20 mouse cellular contexts compared by ENCODE assay signal in genomic region chr1:18131691-18132090, GRCm38 (mm10). TPM values are rescaled to one million over a fixed set of nuclear protein-coding genes. Genes with fewer than 3 reads are reported as not detected.
DNase-seq lines count a peak whose midpoint lies in the region; ATAC-seq and TF ChIP-seq lines count a peak whose summit lies in the region.
"Had no signal": no experiment of that assay in that cellular context is flagged by ENCODE, and none has a peak within 500 bp of the region (broad histone marks: within the 10 kb centered on the region; RNA-seq: fewer than 3 reads in every experiment).

No protein-coding gene starts in this region.

- no peak overlapping the region for H3K4me2 ChIP-seq in lung, embryonic 14.5 days
- H3K4me2 ChIP-seq: heart, embryonic 13.5 days; intestine, embryonic 15.5 days; neural tube, embryonic 12.5 days had no signal

- no peaks in the 10 kb centered on the region for H3K79me2 ChIP-seq in heart, adult 2 months (replicated peaks; ENCODE audit: control insufficient read depth, insufficient read depth, low read length)

- H3K36me3 ChIP-seq in heart, adult 2 months (ENCODE audit: control insufficient read depth, insufficient read depth, low read length), result no peaks in the 10 kb centered on the region
- no peaks in the 10 kb centered on the region for H3K36me3 ChIP-seq in lung, embryonic 14.5 days (ENCODE audit: insufficient read depth)
- no peaks in the 10 kb centered on the region for H3K36me3 ChIP-seq in E14TG2a.4 (ENCODE audit: insufficient read depth, low read length)
- H3K36me3 ChIP-seq: heart, embryonic 13.5 days; intestine, embryonic 15.5 days; neural tube, embryonic 12.5 days had no signal

- intact Hi-C loops in heart, adult 2 months (cut with DNase I), result no loop called here
- intact Hi-C loops in heart, postnatal 36 days (cut with DNase I), result no loop called here

- TF ChIP-seq CTCF in heart, adult 2 months (IDR thresholded peaks at IDR 0.05), result peak; percentile 51
- TF ChIP-seq CTCF in lung, embryonic 14.5 days (IDR thresholded peaks at IDR 0.05; ENCODE audit: low read depth), result peak; percentile 44
- TF ChIP-seq CTCF in lung, adult 2 months (IDR thresholded peaks at IDR 0.05; ENCODE audit: insufficient read depth, low read length), result no peak
- TF ChIP-seq CTCF in E14TG2a.4 (conservative IDR thresholded peaks at IDR 0.05; ENCODE audit: low read length), result peak; percentile 66

- no peak overlapping the region for H3K9ac ChIP-seq in heart, adult 2 months (ENCODE audit: low read depth, low read length)
- no peak overlapping the region for H3K9ac ChIP-seq in lung, embryonic 14.5 days
- H3K9ac ChIP-seq: heart, embryonic 13.5 days; intestine, embryonic 15.5 days; neural tube, embryonic 12.5 days had no signal

- no peaks in the 10 kb centered on the region for H3K27me3 ChIP-seq in heart, adult 2 months (ENCODE audit: control insufficient read depth, insufficient read depth, low read length)
- H3K27me3 ChIP-seq in lung, embryonic 14.5 days (ENCODE audit: insufficient read depth, low read length), result no peaks in the 10 kb centered on the region
- H3K27me3 ChIP-seq in E14TG2a.4 (ENCODE audit: insufficient read depth, low read length), result no peaks in the 10 kb centered on the region
- H3K27me3 ChIP-seq: heart, embryonic 13.5 days; intestine, embryonic 15.5 days; neural tube, embryonic 12.5 days had no signal

- no peak overlapping the region for H3K27ac ChIP-seq in heart, adult 2 months
- H3K27ac ChIP-seq in lung, embryonic 14.5 days (ENCODE audit: low read depth), result no peak overlapping the region
- H3K27ac ChIP-seq: heart, embryonic 13.5 days; intestine, embryonic 15.5 days; neural tube, embryonic 12.5 days had no signal

- no peak for ATAC-seq in lung, embryonic 14.5 days (ENCODE audit: insufficient read depth)
- ATAC-seq: intestine, embryonic 15.5 days had no signal

- H3K9me3 ChIP-seq in lung, embryonic 14.5 days (ENCODE audit: low read depth, low read length), result no peaks in the 10 kb centered on the region
- H3K9me3 ChIP-seq in E14TG2a.4 (ENCODE audit: low read length), result no peaks in the 10 kb centered on the region
- H3K9me3 ChIP-seq: heart, embryonic 13.5 days; intestine, embryonic 15.5 days; neural tube, embryonic 12.5 days had no signal

- H3K4me3 ChIP-seq in heart, adult 2 months, result no peak overlapping the region
- H3K4me3 ChIP-seq in lung, embryonic 14.5 days (ENCODE audit: low read depth, low read length), result no peak overlapping the region
- H3K4me3 ChIP-seq in lung, adult 2 months (replicated peaks; ENCODE audit: extremely low read depth, low read depth, low read length), result no peak overlapping the region
- no peak overlapping the region for H3K4me3 ChIP-seq in E14TG2a.4 (replicated peaks; ENCODE audit: low read length)
- H3K4me3 ChIP-seq: heart, embryonic 13.5 days; intestine, embryonic 15.5 days; neural tube, embryonic 12.5 days had no signal

- no peak for TF ChIP-seq EP300 in heart, adult 2 months (IDR thresholded peaks at IDR 0.05; ENCODE audit: insufficient read depth, low read depth, low read length)

- H3K4me1 ChIP-seq in heart, adult 2 months (ENCODE audit: control insufficient read depth, insufficient read depth, low read length), result no peaks in the 10 kb centered on the region
- H3K4me1 ChIP-seq in lung, embryonic 14.5 days (ENCODE audit: insufficient read depth), result no peaks in the 10 kb centered on the region
- no peaks in the 10 kb centered on the region for H3K4me1 ChIP-seq in lung, adult 2 months (ENCODE audit: control insufficient read depth, insufficient read depth, low read length)
- H3K4me1 ChIP-seq in E14TG2a.4 (replicated peaks; ENCODE audit: low read depth, low read length), result no peaks in the 10 kb centered on the region
- H3K4me1 ChIP-seq: heart, embryonic 13.5 days; intestine, embryonic 15.5 days; neural tube, embryonic 12.5 days had no signal

- no peak for DNase-seq in heart, adult 2 months
- DNase-seq in heart, postnatal 36 days, result no peak
- peak; percentile 1 for DNase-seq in lung, embryonic 14.5 days
- DNase-seq in lung, adult 2 months, result no peak
- DNase-seq in embryo, embryonic 11 days, result peak; percentile 4
- DNase-seq in layer of hippocampus, adult 18-20 months (ENCODE audit: low spot score in 2 of 2), result no peak
- DNase-seq: adrenal gland, adult 8-10 months; cerebellum, adult 18-20 months; kidney, postnatal 25 days; right cerebral cortex, postnatal 4 days had no signal

- no peak for TF ChIP-seq POLR2A in heart, adult 2 months (IDR thresholded peaks at IDR 0.05; ENCODE audit: insufficient read depth, low read depth, low read length)
- TF ChIP-seq POLR2A in lung, adult 2 months (IDR thresholded peaks at IDR 0.05; ENCODE audit: borderline replicate concordance, extremely low read depth, low read depth, low read length), result no peak

- WGBS in heart, adult 2 months, result 52% methylated on average over 4 of the region's 4 CpGs
- WGBS in lung, embryonic 14.5 days, result 49% methylated on average over 4 of the region's 4 CpGs
- WGBS in lung, adult 2 months, result 49% methylated on average over 4 of the region's 4 CpGs

RNA-seq across cellular contexts. Expression of gene Crisp4, which starts 14.0 kb away (rescaled TPM):
- not detected for total RNA-seq in heart, adult 2 months (2021)
- polyA plus RNA-seq in heart, adult 2 months (2012; rRNA removed), result not detected in 2 replicates
- not detected for total RNA-seq in heart, postnatal 36 days (2021)
- polyA plus RNA-seq in lung, embryonic 14.5 days (2014; fragmentation: Nextera tagmentation; extraction: Ambion mirVana), result not detected in 2 replicates
- polyA plus RNA-seq in lung, adult 2 months (2012; rRNA removed), result not detected in 2 replicates
- total RNA-seq in layer of hippocampus, adult 18-20 months (2021), result not detected
- total RNA-seq: adrenal gland, adult 8-10 months; common myeloid progenitor, adult 5-6 weeks; gastrocnemius, postnatal 4 days; layer of hippocampus, postnatal 25 days had no signal
- polyA plus RNA-seq: heart, embryonic 13.5 days; hindbrain, embryonic 11.5 days; intestine, embryonic 15.5 days; limb, embryonic 11.5 days; liver, embryonic 16.5 days; neural tube, embryonic 12.5 days had no signal

Comparison
In these comparisons a context has a peak if more than half of its experiments do, and no peak if none do; other contexts are left out.
1. DNase-seq: peak in lung, embryonic 14.5 days (single experiment) and embryo, embryonic 11 days (single experiment); none in heart, adult 2 months (0 of 2), heart, postnatal 36 days (0 of 2), lung, adult 2 months (single experiment) and layer of hippocampus, adult 18-20 months (0 of 2).